Mouse (Mus musculus) stomach, postnatal 0 days (tissue): ENCODE measurements around the gene Pknox2. TPM values are rescaled to one million over a fixed set of nuclear protein-coding genes. Genes with fewer than 3 reads are reported as not detected.

ENCODE experiments used
- ATAC-seq: fragments of 200-750 bp; cut with Nextera tagmentation; 2 replicates; pipeline ENCODE4 v1.8.0; 2017; ENCODE audit not compliant: low FRiP score, low TSS enrichment
- DNase-seq: peaks from one replicate; pipeline ENCODE4 v3.0.0-alpha.2; 2016; ENCODE audit warnings: low spot score
- H3K27ac ChIP-seq: fragments of 300-500 bp; sonication (generic); replicated peaks from 2 replicates; pipeline ENCODE4 v1.5.1; 2014; ENCODE audit warnings: mild to moderate bottlenecking, control low read depth
- H3K27me3 ChIP-seq: fragments of 300-500 bp; sonication (generic); 2 replicates; pipeline ENCODE4 v1.6.1; 2014; ENCODE audit warnings: low read length; ENCODE audit not compliant: control insufficient read depth, insufficient read depth
- H3K36me3 ChIP-seq: fragments of 300-500 bp; sonication (generic); 2 replicates; pipeline ENCODE4 v1.6.1; 2014; ENCODE audit warnings: low read length, mixed read lengths; ENCODE audit not compliant: control insufficient read depth, insufficient read depth
- H3K4me1 ChIP-seq: fragments of 300-500 bp; sonication (generic); replicated peaks from 2 replicates; pipeline ENCODE4 v1.6.1; 2014; ENCODE audit warnings: antibody characterized with exemption; ENCODE audit not compliant: control insufficient read depth, insufficient read depth
- H3K4me2 ChIP-seq: fragments of 300-500 bp; sonication (generic); replicated peaks from 2 replicates; pipeline ENCODE4 v1.6.1; 2014; ENCODE audit warnings: low read depth, mild to moderate bottlenecking, control low read depth, moderate library complexity
- H3K4me3 ChIP-seq: fragments of 300-500 bp; sonication (generic); 2 replicates; pipeline ENCODE4 v1.5.1; 2014; ENCODE audit warnings: low read depth, low read length, control low read depth
- H3K9ac ChIP-seq: fragments of 300-500 bp; sonication (generic); 2 replicates; pipeline ENCODE4 v1.6.1; 2014; ENCODE audit warnings: mild to moderate bottlenecking, low read length, control low read depth, mixed read lengths
- H3K9me3 ChIP-seq: fragments of 300-500 bp; sonication (generic); 2 replicates; pipeline ENCODE4 v1.6.1; 2016; ENCODE audit warnings: low read length; ENCODE audit not compliant: control insufficient read depth
- CTCF ChIP-seq: IDR thresholded peaks from 2 replicates; pipeline ENCODE4 v1.5.1; 2016; ENCODE audit warnings: antibody characterized with exemption, low read depth, mild to moderate bottlenecking, moderate library complexity
- EP300 ChIP-seq: optimal IDR thresholded peaks from 2 replicates; pipeline ENCODE3; 2016; ENCODE audit warnings: antibody characterized with exemption
- WGBS: fragments of 180-500 bp; shearing (Covaris S2); extraction: QIAGEN DNeasy Blood & Tissue Kit; methylation state at CpG from one replicate; pipeline ENCODE4 v1.1.7; 2014; 5-methylcytosine and 5-hydroxymethylcytosine counted together
- polyA plus RNA-seq: library from polyadenylated mRNA; unstranded; fragments of >200 nt; fragmentation: Nextera tagmentation; extraction: Ambion mirVana; gene quantifications from 2 replicates; pipeline ENCODE4 v1.2.1, GENCODE M21; 2015

Pknox2 gene
- polyA plus RNA-seq, 1 experiment from 2014 or later: 2.4 TPM

GRCm38 (mm10) chr9:37093086-37093485, 54.1 kb downstream of the Pknox2 start:
- H3K4me1 ChIP-seq: no peaks in the 10 kb centered on the region
- no peaks in the 10 kb centered on the region for H3K27me3 ChIP-seq
- H3K4me3 ChIP-seq: no peak overlapping the region
- no peak for DNase-seq
- H3K9ac ChIP-seq: no peak overlapping the region
- no peak overlapping the region for H3K27ac ChIP-seq
- 14% methylated on average over 5 of the region's 5 CpGs for WGBS
- no peak overlapping the region for H3K4me2 ChIP-seq
- no peaks in the 10 kb centered on the region for H3K9me3 ChIP-seq
- no peak for ATAC-seq
- no peaks in the 10 kb centered on the region for H3K36me3 ChIP-seq
- no peak for TF ChIP-seq CTCF
- TF ChIP-seq EP300: no peak

- TF ChIP-seq CTCF: no peak
- no peak for TF ChIP-seq EP300
- DNase-seq (no peak), ATAC-seq (no peak)
- no peaks in the 10 kb centered on the region for H3K9me3 ChIP-seq
- no peaks in the 10 kb centered on the region for H3K27me3 ChIP-seq
- H3K9ac ChIP-seq: no peak overlapping the region
- no peak overlapping the region for H3K4me3 ChIP-seq
- no peak overlapping the region for H3K4me2 ChIP-seq
- WGBS: 71% methylated on average over 6 of the region's 6 CpGs
- H3K36me3 ChIP-seq: no peaks in the 10 kb centered on the region
- H3K27ac ChIP-seq: no peak overlapping the region
- H3K4me1 ChIP-seq: 0 out of 2 replicates have a peak, but pooled peaks cover under 1% of the 10 kb centered on the region
Measured at GRCm38 (mm10) chr9:37089894-37090652, 57.1 kb downstream of the Pknox2 start.

- Histone ChIP-seq H3K27ac (no peak overlapping the region), H3K9me3 (no peaks in the 10 kb centered on the region), H3K4me2 (no peak overlapping the region), H3K27me3 (no peaks in the 10 kb centered on the region), H3K4me3 (no peak overlapping the region), H3K9ac (no peak overlapping the region), H3K4me1 (0 out of 2 replicates have a peak, but pooled peaks cover 3% of the 10 kb centered on the region), H3K36me3 (no peaks in the 10 kb centered on the region)
- ATAC-seq: peak; percentile 42; the same call in 1 of the 2 replicates
- TF ChIP-seq CTCF (no peak), EP300 (no peak)
- WGBS: 56% methylated on average over 2 of the region's 2 CpGs
- DNase-seq: no peak
Measured at GRCm38 (mm10) chr9:37085370-37085769, 61.8 kb downstream of the Pknox2 start.

DNA sequence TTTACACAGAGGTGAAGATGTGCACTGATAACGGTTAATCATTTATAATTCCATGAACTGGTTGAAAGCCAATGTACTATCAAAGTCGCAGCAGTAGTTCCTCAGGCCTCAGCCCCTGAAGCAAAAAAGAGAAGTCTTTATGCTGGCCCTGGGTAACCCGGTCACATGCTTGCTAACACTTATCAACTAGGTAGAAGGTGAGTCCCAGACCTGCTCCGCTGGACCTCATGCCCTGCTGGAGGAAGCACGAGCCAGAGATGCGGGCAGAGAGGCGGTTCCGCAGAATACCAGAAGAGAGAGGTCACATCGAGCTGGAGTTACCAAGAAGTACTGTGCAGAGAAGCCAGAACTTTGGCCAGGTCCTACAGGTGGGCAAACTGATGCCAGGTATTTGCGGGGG, 65.0 kb downstream of the Pknox2 start:
- Histone ChIP-seq H3K4me1 (0 out of 2 replicates have a peak, but pooled peaks cover 3% of the 10 kb centered on the region), H3K4me2 (no peak overlapping the region), H3K9ac (no peak overlapping the region), H3K27me3 (no peaks in the 10 kb centered on the region), H3K9me3 (no peaks in the 10 kb centered on the region), H3K36me3 (no peaks in the 10 kb centered on the region; the same call in 1 of the 2 replicates), H3K4me3 (no peak overlapping the region), H3K27ac (no peak overlapping the region)
- ATAC-seq (peak; percentile 91), DNase-seq (peak; percentile 45)
- WGBS: 83% methylated on average over 7 of the region's 10 CpGs
- TF ChIP-seq CTCF: no peak
- no peak for TF ChIP-seq EP300

DNA sequence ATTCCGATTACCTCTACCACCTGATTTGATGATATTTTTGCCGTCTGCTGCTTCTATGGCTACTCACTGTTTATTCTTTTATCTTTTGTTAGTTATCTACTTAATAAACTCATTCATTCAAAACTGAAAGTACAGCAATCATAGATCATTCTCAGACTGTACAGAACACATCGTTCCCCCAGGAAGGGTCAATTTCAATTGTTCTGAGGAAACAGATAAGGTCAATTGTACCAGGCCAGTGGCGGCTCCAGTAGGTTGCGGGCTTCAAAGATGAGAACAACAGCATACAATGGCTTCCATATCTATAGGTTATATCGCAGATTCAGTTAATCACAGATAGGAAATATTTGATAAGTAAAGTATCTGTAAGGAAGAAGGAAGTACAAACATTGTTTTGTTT, 66.9 kb downstream of the Pknox2 start:
- Histone ChIP-seq H3K9ac (no peak overlapping the region), H3K9me3 (no peaks in the 10 kb centered on the region), H3K4me1 (0 out of 2 replicates have a peak, but pooled peaks cover 3% of the 10 kb centered on the region), H3K27me3 (no peaks in the 10 kb centered on the region), H3K36me3 (no peaks in the 10 kb centered on the region; the same call in 1 of the 2 replicates), H3K4me2 (no peak overlapping the region), H3K4me3 (no peak overlapping the region), H3K27ac (no peak overlapping the region)
- no peak for DNase-seq
- TF ChIP-seq EP300: no peak
- no peak for TF ChIP-seq CTCF
- 76% methylated on average over 6 of the region's 6 CpGs for whole genome bisulfite sequencing
- ATAC-seq: no peak

- Histone ChIP-seq H3K4me2 (no peak overlapping the region), H3K9ac (no peak overlapping the region), H3K4me3 (no peak overlapping the region), H3K27me3 (no peaks in the 10 kb centered on the region), H3K9me3 (no peaks in the 10 kb centered on the region), H3K4me1 (no peaks in the 10 kb centered on the region), H3K27ac (0 out of 2 replicates have a peak overlapping the region, but pooled peaks have one; percentile 40), H3K36me3 (no peaks in the 10 kb centered on the region; the same call in 1 of the 2 replicates)
- no peak for ATAC-seq
- no peak for DNase-seq
- TF ChIP-seq CTCF (no peak), EP300 (no peak)
- WGBS: 63% methylated on average over 2 of the region's 2 CpGs
Measured at GRCm38 (mm10) chr9:37077063-37077418, 70.2 kb downstream of the Pknox2 start.
